Mouse (Mus musculus): Measurements from ENCODE around the gene H2bfm. TPM values are rescaled to one million over a fixed set of nuclear protein-coding genes. Genes with fewer than 3 reads are reported as not detected.
"Not testable (repeated sequence)": the region's sequence is repeated elsewhere in the genome, so short reads cannot be mapped to it uniquely, and the experiment has no call there.

Gene H2bfm
- polyA plus RNA-seq (2012; rRNA removed), result not detected in 2 replicates

- DNase-seq (ENCODE audit: low spot score), result no peak
These were observed at the start of gene H2bfm for GRCm38 (mm10) chrX:136927031-136927430. H2bfm (plus strand) TSS chrX:136927325.

DNA sequence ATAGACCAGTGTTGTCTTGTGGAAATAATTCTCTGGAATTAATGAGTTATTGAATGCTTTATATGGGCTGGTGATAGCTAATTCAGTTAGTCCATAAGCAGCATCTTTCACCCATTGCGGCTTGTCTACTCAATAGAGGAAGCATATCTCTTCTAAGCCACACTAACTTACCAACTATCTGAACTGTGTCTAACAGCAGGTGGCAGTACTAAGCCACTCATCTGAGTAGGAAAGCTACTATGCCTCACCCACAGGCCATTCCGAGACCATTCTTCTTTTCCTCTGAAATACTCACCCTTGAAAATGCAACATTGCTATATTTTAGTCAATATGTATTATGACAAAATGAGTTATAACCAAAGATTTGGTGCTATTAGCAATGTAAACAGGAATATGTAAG lies 31.4 kb upstream of the H2bfm start:
- no peak for DNase-seq (ENCODE audit: low spot score)

GRCm38 (mm10) chrX:136904369-136904768 lies 22.8 kb upstream of the H2bfm start:
- no peak for DNase-seq (ENCODE audit: low spot score)

GRCm38 (mm10) chrX:136925863-136926262 lies 1.3 kb upstream of the H2bfm start:
- no peak for DNase-seq (ENCODE audit: low spot score)

DNA sequence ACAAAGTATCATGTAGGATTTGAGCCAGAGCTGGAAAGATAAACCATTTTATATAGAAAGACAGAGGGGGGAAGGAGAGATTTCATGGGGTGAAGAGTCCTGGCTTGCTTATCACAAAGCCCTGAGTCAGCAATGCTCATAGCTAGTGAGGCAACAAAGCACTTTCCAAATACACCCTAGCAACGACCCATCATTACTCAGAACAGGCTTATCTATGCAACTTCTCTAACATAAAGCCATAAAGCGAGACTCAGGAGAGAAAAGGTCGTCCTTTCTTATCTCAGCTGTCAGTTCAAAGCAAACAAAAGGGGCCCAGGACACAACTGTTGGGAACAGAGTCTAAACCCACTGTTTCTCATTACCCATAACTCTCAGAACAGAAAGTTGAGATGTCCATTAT lies 10.9 kb downstream of the H2bfm start:
- DNase-seq (ENCODE audit: low spot score), result no peak

DNA sequence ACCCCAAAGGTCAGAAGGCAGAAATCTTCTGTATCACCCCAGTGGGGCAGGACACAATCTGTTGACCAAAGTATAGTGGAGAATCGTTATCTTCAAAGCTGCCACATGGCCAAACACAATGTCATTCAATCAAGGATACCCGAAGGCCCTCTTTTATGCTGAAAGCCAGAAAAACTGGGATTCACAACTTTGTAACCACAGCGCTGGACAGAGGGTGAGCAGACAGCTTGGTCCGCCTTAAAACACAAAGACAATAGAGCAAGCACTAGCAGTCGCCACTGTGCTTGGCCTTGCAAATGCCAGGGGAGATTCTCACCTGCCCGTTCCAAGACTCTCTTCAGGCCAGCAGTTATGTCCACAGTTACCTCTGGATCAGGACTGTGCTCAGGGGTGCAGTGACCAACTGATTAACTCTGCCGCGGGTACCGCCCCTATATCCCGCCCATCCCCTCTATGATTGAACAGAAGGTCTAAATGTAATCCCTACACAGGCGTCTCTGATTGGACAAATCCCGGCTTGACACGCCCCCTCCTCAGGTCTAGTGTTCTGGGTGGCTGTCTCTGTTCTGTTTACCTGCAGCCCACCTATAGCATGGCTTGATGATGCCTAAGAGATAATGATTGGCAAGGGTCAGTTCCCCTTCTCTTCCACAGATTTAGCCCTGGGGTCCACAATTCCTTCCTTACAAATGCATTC lies 30.6 kb downstream of the H2bfm start:
- DNase-seq (ENCODE audit: low spot score), result not testable (repeated sequence)

DNA sequence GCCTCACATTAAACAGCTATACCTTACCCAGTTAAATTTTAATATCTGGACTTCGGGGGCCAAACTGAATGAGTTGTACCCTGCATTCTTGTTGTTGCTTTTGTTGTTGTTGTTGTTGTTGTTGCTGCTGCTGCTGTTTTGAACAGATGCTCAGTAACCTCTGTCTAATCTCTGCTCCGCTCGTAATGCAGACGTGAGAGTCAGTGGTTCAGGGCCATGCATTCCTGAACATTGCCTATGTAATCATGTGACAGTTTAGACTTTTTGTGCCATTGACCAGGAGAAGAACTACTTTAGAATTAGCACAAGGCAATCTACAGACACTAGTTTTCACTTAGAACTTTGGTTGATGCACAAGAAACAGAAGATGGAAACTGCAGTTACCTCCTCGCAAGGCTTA lies 31.2 kb downstream of the H2bfm start:
- DNase-seq (ENCODE audit: low spot score), result not testable (repeated sequence)

- no peak for DNase-seq (ENCODE audit: low spot score)
These were observed 32.6 kb downstream of the H2bfm start for GRCm38 (mm10) chrX:136959688-136960087.

- DNase-seq (ENCODE audit: low spot score), result not testable (repeated sequence)
These were observed 48.3 kb downstream of the H2bfm start, which contains the start of gene Tmsb15b2 for GRCm38 (mm10) chrX:136975397-136975796. Tmsb15b2 (minus strand) TSS chrX:136975497.

GRCm38 (mm10) chrX:136976424-136977084 lies 49.4 kb downstream of the H2bfm start, which contains the start of the genes Tmsb15l and Tmsb15b1:
Tmsb15l (minus strand) TSS chrX:136976869.
Tmsb15b1 (minus strand) TSS chrX:136976874.
- DNase-seq (ENCODE audit: low spot score), result no peak

Other genes with a start within 250 kb of the H2bfm start
- 6.3 and 7.3 TPM in 2 replicates for gene Tceal1, start 219.3 kb upstream of the H2bfm start, polyA plus RNA-seq (2012; rRNA removed)
- 171 and 201 TPM in 2 replicates for gene Morf4l2, start 183.6 kb upstream of the H2bfm start, polyA plus RNA-seq (2012; rRNA removed)
- gene Glra4, start 147.2 kb upstream of the H2bfm start, polyA plus RNA-seq (2012; rRNA removed), result not detected in 2 replicates
- gene Plp1, start 104.7 kb upstream of the H2bfm start, polyA plus RNA-seq (2012; rRNA removed), result 22.3 and 23.9 TPM in 2 replicates
- 0.04 and 0.07 TPM in 2 replicates for gene Rab9b, start 58.6 kb upstream of the H2bfm start, polyA plus RNA-seq (2012; rRNA removed)
- 2.7 and 3.7 TPM in 2 replicates for gene Tmsb15b2, start 48.2 kb downstream of the H2bfm start, polyA plus RNA-seq (2012; rRNA removed)
- 6.9 and 7.0 TPM in 2 replicates for gene Tmsb15l, start 49.5 kb downstream of the H2bfm start, polyA plus RNA-seq (2012; rRNA removed)
- 7.1 and 8.3 TPM in 2 replicates for gene Tmsb15b1, start 49.5 kb downstream of the H2bfm start, polyA plus RNA-seq (2012; rRNA removed)
- 1.3 and 1.5 TPM in 2 replicates for gene Zcchc18, start 65.8 kb downstream of the H2bfm start, polyA plus RNA-seq (2012; rRNA removed)
- 5.9 and 6.8 TPM in 2 replicates for gene Slc25a53, start 111.0 kb downstream of the H2bfm start, polyA plus RNA-seq (2012; rRNA removed)
- 2.7 and 3.2 TPM in 2 replicates for gene Fam199x, start 122.3 kb downstream of the H2bfm start, polyA plus RNA-seq (2012; rRNA removed)
- not detected in 2 replicates for gene Esx1, start 194.8 kb downstream of the H2bfm start, polyA plus RNA-seq (2012; rRNA removed)

Measured in urinary bladder, adult 2 months (tissue).